Mouse (Mus musculus): ENCODE measurements around the gene Srr.

Gene Srr

DNA sequence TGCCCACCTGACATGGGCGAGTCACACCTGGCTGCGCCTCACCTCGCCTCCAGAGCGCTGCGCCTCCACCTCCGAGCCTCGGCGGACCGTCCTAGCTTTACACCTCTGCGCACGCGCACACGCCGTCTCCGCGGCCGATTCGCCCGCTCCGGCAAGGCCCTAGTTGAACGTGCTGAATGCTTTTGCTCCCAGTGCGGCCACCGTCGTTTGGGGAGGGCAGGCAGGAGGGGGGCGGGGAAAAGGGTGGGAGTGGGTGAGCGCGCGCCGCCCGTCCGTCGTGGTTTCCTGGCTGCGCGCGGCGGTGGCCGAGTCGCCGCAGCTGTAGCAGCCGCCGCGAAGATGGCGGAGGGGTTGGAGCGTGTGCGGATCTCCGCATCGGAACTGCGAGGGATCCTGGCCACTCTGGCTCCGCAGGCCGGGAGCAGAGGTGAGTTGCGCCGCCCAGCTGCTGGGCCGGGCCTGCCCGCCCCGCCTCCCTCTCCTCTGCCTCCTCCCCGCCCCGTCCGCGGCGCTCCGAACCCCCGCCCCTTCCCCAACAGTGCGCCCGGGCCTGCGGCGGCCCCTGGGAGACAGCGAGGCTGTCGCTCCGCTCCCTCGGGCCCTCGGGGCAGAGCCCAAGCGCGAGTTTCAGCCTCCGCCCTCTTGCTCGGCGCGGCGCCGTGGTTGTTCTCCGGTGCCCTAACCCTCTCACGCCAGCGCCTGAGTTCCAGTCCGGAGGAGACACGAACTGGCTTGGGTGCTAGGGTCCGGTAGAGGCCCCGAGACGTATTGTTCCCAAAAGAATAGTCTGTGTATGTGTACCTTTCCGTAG lies at the start of gene Srr, which contains the start of gene Smg6:
Gene Srr, minus strand, starts transcription at position 372 of the 811 bp plus-strand sequence.
Gene Smg6, plus strand, starts transcription at position 247 of the 811 bp plus-strand sequence.
- peak; percentile 97 for DNase-seq (ENCODE audit: low spot score)

DNA sequence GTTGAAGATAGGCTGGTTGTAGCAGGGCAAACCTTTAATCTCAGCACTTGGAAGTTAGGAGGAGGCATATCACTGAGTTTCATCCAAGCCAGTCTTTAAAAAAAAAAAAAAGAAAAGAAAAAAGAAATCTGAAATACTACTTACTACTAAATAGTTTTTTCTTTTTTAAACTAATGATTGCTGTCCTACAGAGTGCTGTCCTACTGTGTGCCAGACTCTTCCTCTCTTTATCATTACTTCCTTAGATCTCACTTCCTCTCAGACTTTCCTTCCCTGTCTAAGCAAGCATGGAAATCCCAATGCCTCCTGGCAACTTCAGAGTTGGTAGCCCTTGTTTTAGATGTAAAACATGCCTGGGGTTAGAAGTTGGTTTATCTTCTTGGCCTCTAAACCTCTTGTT lies 48.9 kb upstream of the Srr start:
- DNase-seq (ENCODE audit: low spot score), result no peak

DNA sequence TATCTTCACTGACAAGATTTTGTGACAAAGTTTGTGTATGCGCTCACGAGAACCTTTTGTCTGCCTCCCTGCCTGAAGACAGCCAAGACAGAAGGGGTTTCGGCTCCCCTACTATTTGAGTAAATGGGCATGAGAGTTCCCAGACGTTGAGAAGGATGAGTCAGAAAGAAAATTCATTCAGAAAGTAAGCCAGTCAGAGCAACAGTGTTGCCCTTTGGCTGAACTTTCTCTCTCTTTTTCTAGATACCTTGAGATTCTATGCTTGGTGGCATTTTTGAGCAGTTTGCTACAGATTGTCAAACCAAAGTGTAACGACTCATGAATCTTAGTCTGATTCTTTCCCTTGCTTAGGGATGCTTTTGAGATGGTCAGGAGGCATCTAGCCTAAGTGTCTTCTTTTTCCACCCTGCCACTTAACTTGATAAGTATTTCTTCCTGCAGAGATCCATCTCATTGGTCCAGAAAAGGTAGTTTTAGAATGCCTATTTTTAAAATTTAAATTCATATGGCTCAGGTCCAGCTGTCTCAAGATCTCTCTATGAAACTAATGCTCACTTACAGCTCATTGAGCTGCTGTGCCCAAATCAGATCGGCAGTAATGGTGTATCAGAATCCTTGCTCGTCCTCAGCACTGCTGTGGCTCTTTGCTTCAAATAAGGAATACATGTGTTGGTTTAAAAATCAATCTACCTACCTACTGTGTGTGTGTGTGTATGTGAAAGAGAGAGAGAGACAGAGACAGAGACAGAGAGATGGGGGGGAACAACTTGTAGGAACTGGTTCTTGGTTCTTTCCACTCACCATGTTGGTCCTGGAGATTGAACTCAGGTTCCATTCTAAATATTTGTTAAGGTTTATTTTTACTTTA lies 47.8 kb upstream of the Srr start:
- no peak for DNase-seq (ENCODE audit: low spot score)

DNA sequence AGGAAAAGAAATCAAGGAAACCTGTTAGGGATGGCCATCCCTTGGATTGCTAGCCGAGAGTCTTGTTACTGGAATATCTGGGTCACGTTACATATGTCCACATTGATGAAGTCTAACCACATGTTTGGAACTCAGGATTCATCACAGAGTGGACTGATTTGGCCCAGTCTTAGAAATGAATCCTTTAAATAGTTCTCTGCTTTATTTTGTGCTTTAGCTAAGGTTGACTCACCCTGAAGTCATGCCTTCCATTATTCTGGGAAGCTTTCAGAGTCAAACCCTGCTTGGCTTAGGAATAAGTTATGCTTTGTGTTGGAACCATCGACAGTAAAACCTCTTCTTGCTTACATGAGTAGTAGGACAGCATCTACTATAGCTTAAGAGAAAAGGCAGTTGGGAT lies 39.8 kb upstream of the Srr start:
- no peak for DNase-seq (ENCODE audit: low spot score)

DNA sequence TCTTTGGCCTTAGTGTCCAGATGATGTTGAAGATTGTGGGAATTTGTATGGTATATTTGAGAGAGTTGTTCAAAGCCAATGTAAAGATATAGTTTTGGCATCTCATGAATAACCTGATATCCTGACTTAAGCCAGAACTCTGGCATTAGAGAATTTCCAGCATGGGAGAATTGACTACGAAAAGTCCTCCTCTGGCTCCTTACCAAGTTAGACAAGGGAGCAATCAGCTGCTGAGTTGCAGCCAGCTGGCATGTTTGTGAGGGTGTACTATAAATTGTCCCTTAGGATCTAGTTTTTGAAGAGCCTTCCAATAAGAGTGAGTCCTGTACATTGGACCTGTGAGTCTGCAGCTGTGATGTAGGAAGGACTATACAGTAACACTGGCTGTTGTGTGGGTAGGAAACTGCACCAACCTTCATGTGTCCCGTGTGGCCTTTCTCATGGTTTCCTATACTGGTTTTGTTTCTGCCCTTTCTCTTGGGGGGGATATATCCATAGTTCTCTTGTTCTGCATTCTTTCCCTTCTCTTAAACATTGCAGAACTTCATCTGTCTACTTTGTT lies 37.2 kb upstream of the Srr start:
- DNase-seq (ENCODE audit: low spot score), result no peak

DNA sequence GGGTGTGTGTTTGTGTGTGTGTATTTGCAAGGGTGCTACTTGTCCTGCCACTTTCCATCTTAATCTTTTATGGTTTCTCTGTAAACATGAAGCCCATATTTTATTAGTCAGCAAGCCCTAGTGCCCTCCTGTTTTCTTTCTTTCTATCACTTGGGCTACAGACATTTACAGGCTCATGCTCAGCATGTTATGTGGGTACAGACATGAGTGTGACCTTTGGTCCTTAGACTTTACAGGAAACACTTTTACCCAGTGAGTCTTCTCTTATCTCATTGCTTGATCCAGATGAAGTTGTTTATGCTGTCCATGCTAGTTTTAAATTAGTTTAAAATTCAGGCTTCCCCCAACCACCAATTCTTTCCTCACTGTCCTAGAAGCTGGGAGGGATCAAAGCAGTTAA lies 36.2 kb upstream of the Srr start:
- DNase-seq (ENCODE audit: low spot score), result no peak

GRCm38 (mm10) chr11:74960031-74960551 lies 34.3 kb upstream of the Srr start:
- DNase-seq (ENCODE audit: low spot score), result no peak

DNA sequence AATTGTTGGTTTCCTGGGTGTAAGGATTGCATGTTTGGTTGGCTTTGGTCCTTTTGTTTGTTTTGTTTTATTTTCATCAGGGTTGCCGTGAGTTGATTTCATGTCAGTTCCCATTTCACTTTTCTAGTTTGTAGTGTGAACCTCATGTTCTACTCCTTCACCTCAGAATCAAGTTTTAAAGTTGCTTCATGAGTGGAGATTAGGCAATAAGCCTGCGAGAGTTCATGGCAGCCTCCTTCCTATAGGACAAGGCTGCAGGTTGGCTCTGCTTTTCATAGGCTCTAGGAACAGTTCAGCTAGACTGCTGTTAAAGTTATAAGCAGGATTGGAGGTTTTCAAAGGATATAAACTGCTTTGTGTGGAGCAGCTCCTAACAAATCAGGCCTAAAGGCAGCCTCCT lies 33.8 kb upstream of the Srr start:
- DNase-seq (ENCODE audit: low spot score), result no peak

GRCm38 (mm10) chr11:74957600-74957999 lies 31.9 kb upstream of the Srr start:
- DNase-seq (ENCODE audit: low spot score), result no peak

GRCm38 (mm10) chr11:74956006-74956405 lies 30.3 kb upstream of the Srr start:
- DNase-seq (ENCODE audit: low spot score), result no peak

- DNase-seq (ENCODE audit: low spot score), result no peak
These were observed 29.2 kb upstream of the Srr start for GRCm38 (mm10) chr11:74954901-74955300.

DNA sequence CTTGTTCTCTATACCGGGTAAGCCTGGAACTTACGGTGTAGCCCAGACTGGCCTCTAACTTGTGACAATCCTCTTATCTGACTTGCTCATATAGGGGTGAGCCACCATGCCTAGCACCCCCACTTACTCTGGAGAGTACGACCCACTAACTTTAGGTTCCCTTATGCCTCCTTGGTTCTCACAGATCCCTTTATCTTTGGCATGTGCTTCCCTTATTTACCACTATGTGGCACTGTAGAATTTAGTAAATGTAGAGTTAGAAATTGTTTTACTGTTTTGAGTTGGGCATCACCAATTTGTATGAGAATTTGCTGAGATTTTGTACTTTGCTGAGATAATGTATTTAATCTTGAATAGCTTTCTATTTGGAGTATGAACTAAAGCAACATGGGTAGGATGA lies 20.6 kb upstream of the Srr start:
- peak; percentile 72 for DNase-seq (ENCODE audit: low spot score)

DNA sequence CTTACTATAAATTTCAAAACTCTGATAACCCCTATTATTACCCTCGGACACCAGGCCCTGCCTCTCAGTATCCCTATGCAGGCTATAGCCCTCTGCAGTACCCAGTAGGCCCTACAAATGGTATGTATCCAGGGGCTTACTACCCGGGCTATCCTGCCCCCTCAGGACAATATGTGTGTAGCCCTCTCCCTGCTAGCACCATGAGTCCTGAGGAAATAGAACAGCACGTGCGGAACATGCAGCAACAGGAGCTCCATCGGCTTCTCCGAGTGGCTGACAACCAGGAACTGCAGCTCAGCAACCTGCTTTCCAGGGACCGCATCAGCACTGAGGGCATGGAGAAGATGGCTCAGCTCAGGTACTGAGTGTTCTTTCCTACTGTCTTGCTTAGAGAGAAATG lies 4.6 kb upstream of the Srr start:
- no peak for DNase-seq (ENCODE audit: low spot score)

- DNase-seq (ENCODE audit: low spot score), result no peak
These were observed 3.4 kb upstream of the Srr start for GRCm38 (mm10) chr11:74929111-74929510.

- DNase-seq (ENCODE audit: low spot score), result no peak
These were observed 1.5 kb upstream of the Srr start for GRCm38 (mm10) chr11:74927236-74927725.

DNA sequence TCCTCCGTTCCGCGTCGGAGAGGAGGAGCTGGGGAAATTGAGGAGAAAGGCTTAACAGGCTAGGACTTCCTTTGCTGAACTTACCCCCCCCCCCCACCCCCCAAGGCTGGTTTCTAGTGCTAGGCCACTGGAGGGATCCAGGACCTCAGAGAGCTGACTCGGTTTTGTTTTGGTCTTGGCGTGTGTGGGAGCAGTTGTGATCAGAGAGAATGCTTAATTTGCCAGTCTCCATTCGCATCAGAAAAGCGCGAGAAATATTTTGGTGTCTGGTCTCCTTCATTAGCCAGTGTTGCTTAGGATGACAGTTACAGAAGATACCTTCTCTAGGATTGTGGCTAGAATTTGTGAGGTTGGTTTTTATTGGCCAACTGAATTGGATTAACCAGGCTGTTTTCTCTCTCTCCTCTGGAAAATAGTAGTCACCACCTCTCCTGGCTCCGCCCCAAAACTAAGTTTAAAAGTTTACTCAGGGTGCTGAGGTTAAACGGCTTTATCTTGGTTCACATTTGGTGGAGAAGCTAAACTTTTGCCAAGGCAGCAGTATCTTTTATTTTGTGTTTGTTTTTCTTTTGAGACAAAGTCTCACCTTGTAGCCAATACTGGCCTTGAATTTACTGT lies 749 bp upstream of the Srr start:
- DNase-seq (ENCODE audit: low spot score), result no peak

DNA sequence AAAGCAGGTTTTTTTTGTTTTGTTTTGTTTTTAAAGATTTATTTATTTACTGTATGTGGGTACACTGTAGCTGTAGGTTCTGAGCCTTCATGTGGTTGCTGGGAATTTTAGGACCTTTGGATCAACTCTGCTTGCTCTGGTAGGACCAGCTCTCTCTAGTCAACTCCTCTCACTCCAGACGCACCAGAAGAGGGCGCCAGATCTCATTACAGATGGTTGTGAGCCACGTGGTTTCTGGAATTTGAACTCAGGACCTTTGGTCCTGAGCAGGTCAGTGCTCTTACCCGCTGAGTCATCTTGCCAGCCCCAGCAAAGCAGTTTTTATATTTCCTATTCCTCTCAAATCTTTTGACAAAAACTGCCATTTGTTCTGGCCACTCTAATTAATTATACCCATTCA lies 1.6 kb downstream of the Srr start:
- peak; percentile 15 for DNase-seq (ENCODE audit: low spot score)

GRCm38 (mm10) chr11:74919249-74919648 lies 6.5 kb downstream of the Srr start:
- no peak for DNase-seq (ENCODE audit: low spot score)

DNA sequence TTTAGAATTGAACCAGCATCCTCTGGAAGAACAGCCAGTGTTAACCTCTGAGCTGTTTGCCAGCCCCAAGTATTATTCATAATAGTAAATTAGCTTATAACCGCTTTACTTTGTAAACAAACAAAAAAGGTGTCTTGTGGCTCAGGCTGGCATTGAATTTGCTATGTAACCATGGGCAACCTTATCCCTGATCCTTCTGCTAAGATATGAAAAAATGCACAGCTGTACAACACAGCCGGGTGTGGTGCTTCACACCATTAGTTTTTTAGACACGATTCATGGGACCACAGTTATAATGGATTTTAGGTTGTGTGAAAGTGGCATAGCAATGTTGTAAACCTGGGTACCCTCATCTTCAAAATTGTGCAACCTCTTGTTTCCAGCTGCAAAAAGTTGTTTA lies 13.3 kb downstream of the Srr start:
- DNase-seq (ENCODE audit: low spot score), result no peak

- no peak for DNase-seq (ENCODE audit: low spot score)
These were observed 15.8 kb downstream of the Srr start for GRCm38 (mm10) chr11:74909978-74910377.

- no peak for DNase-seq (ENCODE audit: low spot score)
These were observed 16.9 kb downstream of the Srr start for GRCm38 (mm10) chr11:74908618-74909399.
